Mouse (Mus musculus) forebrain, postnatal 0 days (tissue): Measurements from ENCODE around the gene Uxs1. TPM values are rescaled to one million over a fixed set of nuclear protein-coding genes. Genes with fewer than 3 reads are reported as not detected.

Source experiments
- ATAC-seq: fragments of 200-750 bp; cut with Nextera tagmentation; 2 replicates; pipeline ENCODE4 v1.8.0; 2017; ENCODE audit warnings: mild to moderate bottlenecking, moderate library complexity
- DNase-seq: peaks from one replicate; pipeline ENCODE4 v3.0.0-alpha.2; 2015
- H3K27ac ChIP-seq: fragments of 300-500 bp; sonication (generic); 2 replicates; pipeline ENCODE4 v1.5.1; 2014; ENCODE audit warnings: low read depth, mild to moderate bottlenecking, antibody characterized with exemption, low read length, moderate library complexity, mixed read lengths
- H3K27me3 ChIP-seq: fragments of 300-500 bp; sonication (generic); 2 replicates; pipeline ENCODE4 v1.6.1; 2014; ENCODE audit warnings: mild to moderate bottlenecking, low read length, mixed read lengths; ENCODE audit not compliant: insufficient read depth
- H3K36me3 ChIP-seq: fragments of 300-500 bp; sonication (generic); 2 replicates; pipeline ENCODE4 v1.6.1; 2014; ENCODE audit warnings: mild to moderate bottlenecking, moderate library complexity; ENCODE audit not compliant: insufficient read depth
- H3K4me1 ChIP-seq: fragments of 300-500 bp; sonication (generic); 2 replicates; pipeline ENCODE4 v1.6.1; 2014; ENCODE audit warnings: antibody characterized with exemption; ENCODE audit not compliant: insufficient read depth
- H3K4me2 ChIP-seq: fragments of 300-500 bp; sonication (generic); 2 replicates; pipeline ENCODE4 v1.6.1; 2014; ENCODE audit warnings: low read depth, mild to moderate bottlenecking, moderate library complexity
- H3K4me3 ChIP-seq: fragments of 300-500 bp; sonication (generic); 2 replicates; pipeline ENCODE4 v1.5.1; 2014; ENCODE audit warnings: low read depth, low read length, mixed read lengths
- H3K9ac ChIP-seq: fragments of 300-500 bp; sonication (generic); 2 replicates; pipeline ENCODE4 v1.6.1; 2014; ENCODE audit warnings: mild to moderate bottlenecking
- H3K9me3 ChIP-seq: fragments of 300-500 bp; sonication (generic); 2 replicates; pipeline ENCODE4 v1.6.1; 2016; ENCODE audit warnings: low read length
- CTCF ChIP-seq: sonication (generic); IDR thresholded peaks from 2 replicates; pipeline ENCODE4 v1.5.1; 2016; ENCODE audit warnings: antibody characterized with exemption, control low read depth, low read depth
- WGBS: fragments of 180-500 bp; shearing (Covaris S2); extraction: QIAGEN DNeasy Blood & Tissue Kit; methylation state at CpG from one replicate; pipeline ENCODE4 v1.1.7; 2014; 5-methylcytosine and 5-hydroxymethylcytosine counted together
- polyA plus RNA-seq: library from polyadenylated mRNA; unstranded; fragments of >200 nt; fragmentation: Nextera tagmentation; extraction: Ambion mirVana; gene quantifications from 2 replicates; pipeline ENCODE4 v1.2.1, GENCODE M21; 2015
- total RNA-seq: library from RNA; depleted of rRNA; stranded (reverse); fragments of >200 nt; gene quantifications from 2 replicates; pipeline ENCODE4 v1.2.3, GENCODE M21; 2014; rRNA removed

The Uxs1 gene
- total RNA-seq (11.6 and 18.0 TPM in 2 replicates), polyA plus RNA-seq (17.2 and 19.7 TPM in 2 replicates)

GRCm38 (mm10) chr1:43827763-43828194 is at the start of gene Uxs1:
Gene Uxs1, minus strand, starts transcription at chr1:43827800.
- WGBS = 2% methylated on average over 41 of the region's 41 CpGs
- peak within 1 kb of the TSS; percentile 77 for H3K27ac ChIP-seq
- peak within 1 kb of the TSS; percentile 75 for H3K9ac ChIP-seq
- ATAC-seq = peak; percentile 98
- peak within 1 kb of the TSS; percentile 80 for H3K4me2 ChIP-seq
- peak; percentile 99 for DNase-seq
- H3K27me3 ChIP-seq = no peaks in the 10 kb centered on the region
- H3K9me3 ChIP-seq = no peaks in the 10 kb centered on the region
- TF ChIP-seq CTCF = no peak
- H3K4me3 ChIP-seq = peak within 1 kb of the TSS; percentile 70
- H3K36me3 ChIP-seq = no peaks in the 10 kb centered on the region
- H3K4me1 ChIP-seq = peaks cover 10% of the 10 kb centered on the region

- DNase-seq (peak; percentile 54), ATAC-seq (peak; percentile 93)
- Histone ChIP-seq H3K4me2 (no peak overlapping the region), H3K9me3 (no peaks in the 10 kb centered on the region), H3K36me3 (no peaks in the 10 kb centered on the region), H3K27me3 (no peaks in the 10 kb centered on the region), H3K27ac (no peak overlapping the region), H3K4me3 (no peak overlapping the region), H3K9ac (no peak overlapping the region), H3K4me1 (no peaks in the 10 kb centered on the region)
- 62% methylated on average over 6 of the region's 6 CpGs for WGBS
- TF ChIP-seq CTCF = no peak
Measured at GRCm38 (mm10) chr1:43877233-43877632, 49.6 kb upstream of the Uxs1 start.

DNA sequence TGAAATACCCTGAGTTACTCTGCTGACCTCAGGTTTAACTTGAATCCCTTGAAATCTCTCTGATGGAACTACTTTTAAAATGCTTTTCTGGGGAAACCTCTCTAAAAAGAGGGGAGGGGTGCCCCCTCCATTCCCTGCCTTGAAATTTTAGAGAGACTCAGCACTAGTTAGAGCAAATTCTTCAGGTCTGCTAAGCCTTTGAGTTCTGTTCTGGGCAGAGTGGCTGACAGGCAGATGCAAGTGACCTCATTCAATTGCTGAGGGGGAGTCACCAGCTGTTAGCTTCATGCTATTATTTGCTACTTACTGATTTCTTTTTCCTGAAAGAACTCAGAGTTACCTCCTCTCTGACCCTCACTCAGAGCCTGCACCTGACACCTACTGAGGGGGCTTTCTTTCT is 43.5 kb upstream of the Uxs1 start:
- no peaks in the 10 kb centered on the region for H3K27me3 ChIP-seq
- no peaks in the 10 kb centered on the region for H3K4me1 ChIP-seq
- no peak for TF ChIP-seq CTCF
- H3K36me3 ChIP-seq = no peaks in the 10 kb centered on the region
- H3K27ac ChIP-seq = no peak overlapping the region
- H3K9ac ChIP-seq = no peak overlapping the region
- no peaks in the 10 kb centered on the region for H3K9me3 ChIP-seq
- no peak overlapping the region for H3K4me3 ChIP-seq
- DNase-seq (no peak), ATAC-seq (no peak)
- no peak overlapping the region for H3K4me2 ChIP-seq

DNA sequence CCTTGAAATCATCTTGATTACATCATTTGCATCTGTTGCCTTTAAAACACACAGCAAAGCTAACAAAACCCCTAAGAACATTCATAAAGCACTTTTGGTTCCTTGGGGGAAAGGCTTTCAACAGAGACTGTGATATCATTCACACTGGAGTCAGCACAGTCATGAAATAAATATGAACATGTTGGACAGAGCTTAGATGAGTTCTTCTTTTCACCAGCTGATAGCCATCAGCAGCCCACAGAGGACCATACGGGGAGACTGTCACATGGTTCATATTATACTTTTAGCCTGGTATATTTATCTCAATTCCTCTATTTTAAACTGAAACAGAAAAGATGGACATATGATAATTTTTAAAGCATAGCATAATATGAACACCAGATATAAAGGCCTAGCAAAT is 40.9 kb upstream of the Uxs1 start:
- H3K27me3 ChIP-seq = no peaks in the 10 kb centered on the region
- DNase-seq = no peak
- H3K4me3 ChIP-seq = no peak overlapping the region
- TF ChIP-seq CTCF = no peak
- no peak overlapping the region for H3K27ac ChIP-seq
- no peak for ATAC-seq
- no peak overlapping the region for H3K4me2 ChIP-seq
- H3K9me3 ChIP-seq = no peaks in the 10 kb centered on the region
- no peaks in the 10 kb centered on the region for H3K36me3 ChIP-seq
- WGBS = 79% methylated on average over 1 of the region's 1 CpGs
- no peak overlapping the region for H3K9ac ChIP-seq
- no peaks in the 10 kb centered on the region for H3K4me1 ChIP-seq

- H3K4me1 ChIP-seq = no peaks in the 10 kb centered on the region
- no peaks in the 10 kb centered on the region for H3K9me3 ChIP-seq
- no peaks in the 10 kb centered on the region for H3K36me3 ChIP-seq
- no peak overlapping the region for H3K4me3 ChIP-seq
- no peak overlapping the region for H3K27ac ChIP-seq
- ATAC-seq = no peak
- TF ChIP-seq CTCF = no peak
- DNase-seq = no peak
- H3K9ac ChIP-seq = no peak overlapping the region
- no peak overlapping the region for H3K4me2 ChIP-seq
- no peaks in the 10 kb centered on the region for H3K27me3 ChIP-seq
Measured at GRCm38 (mm10) chr1:43864758-43865157, 37.2 kb upstream of the Uxs1 start.

DNA sequence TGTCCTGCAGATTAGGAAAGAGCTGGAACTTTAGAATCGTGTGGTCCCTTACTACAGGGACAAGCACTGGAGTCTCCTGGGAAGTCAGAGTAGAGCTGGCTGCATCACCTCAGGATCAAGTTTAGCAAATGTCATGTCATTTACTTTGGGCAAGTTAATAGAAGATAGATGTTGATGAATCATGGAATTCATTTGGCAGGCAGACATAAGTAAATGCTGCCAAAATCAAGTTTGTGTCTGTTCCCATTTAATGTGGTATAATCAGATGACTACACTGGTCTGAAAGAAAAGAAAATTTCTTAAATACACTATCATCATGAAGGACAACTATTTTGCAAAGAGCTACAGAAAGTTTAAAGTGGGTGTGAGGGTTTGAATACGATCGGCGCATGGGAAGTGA is 35.0 kb upstream of the Uxs1 start:
- no peak for ATAC-seq
- peak; percentile 8 for DNase-seq
- H3K4me2 ChIP-seq = no peak overlapping the region
- no peak overlapping the region for H3K9ac ChIP-seq
- no peaks in the 10 kb centered on the region for H3K9me3 ChIP-seq
- H3K4me1 ChIP-seq = no peaks in the 10 kb centered on the region
- 96% methylated on average over 4 of the region's 4 CpGs for WGBS
- no peak overlapping the region for H3K27ac ChIP-seq
- no peaks in the 10 kb centered on the region for H3K36me3 ChIP-seq
- H3K27me3 ChIP-seq = no peaks in the 10 kb centered on the region
- H3K4me3 ChIP-seq = no peak overlapping the region
- no peak for TF ChIP-seq CTCF

DNA sequence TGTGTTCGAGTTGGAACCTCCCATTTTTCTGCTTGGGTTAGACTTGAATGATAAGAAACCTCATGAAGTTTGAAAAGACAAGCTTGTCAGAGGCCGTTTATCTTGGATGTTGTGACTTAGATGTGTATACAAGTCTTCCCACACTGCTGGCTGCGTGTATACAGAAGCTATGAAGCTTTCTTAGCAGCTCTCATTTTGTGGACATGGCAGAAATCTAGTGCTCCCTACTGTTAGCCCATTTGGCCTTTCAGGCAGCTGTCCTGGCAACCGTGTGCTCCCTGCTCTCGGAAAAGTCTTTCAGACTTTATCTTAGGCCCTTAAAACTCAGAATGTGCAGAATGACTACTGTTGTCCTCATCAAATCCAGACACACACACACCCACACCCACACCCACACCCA is 31.4 kb upstream of the Uxs1 start:
- H3K27ac ChIP-seq = no peak overlapping the region
- H3K4me2 ChIP-seq = no peak overlapping the region
- H3K9ac ChIP-seq = no peak overlapping the region
- DNase-seq (no peak), ATAC-seq (no peak)
- no peaks in the 10 kb centered on the region for H3K27me3 ChIP-seq
- H3K4me3 ChIP-seq = no peak overlapping the region
- TF ChIP-seq CTCF = no peak
- H3K9me3 ChIP-seq = no peaks in the 10 kb centered on the region
- no peaks in the 10 kb centered on the region for H3K4me1 ChIP-seq
- 78% methylated on average over 5 of the region's 5 CpGs for WGBS
- H3K36me3 ChIP-seq = no peaks in the 10 kb centered on the region

DNA sequence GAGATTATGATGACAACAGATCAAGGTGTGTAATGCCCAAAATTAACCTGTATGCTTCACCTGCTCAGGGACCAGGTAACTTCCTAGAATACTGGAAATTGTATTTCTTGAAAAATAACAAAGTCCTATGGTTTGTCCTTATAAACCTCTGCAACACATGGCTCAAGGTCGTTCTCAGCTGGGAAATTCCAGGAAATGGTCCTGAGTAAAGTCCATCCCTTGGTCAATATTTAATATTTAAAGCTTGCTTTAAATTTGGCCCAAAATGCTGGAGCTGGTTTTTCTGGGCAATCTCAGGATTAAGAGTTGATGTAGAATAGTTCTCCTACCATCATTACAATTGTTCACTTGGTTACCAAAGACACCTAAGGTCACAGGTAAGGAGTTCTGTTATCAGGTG is 30.1 kb upstream of the Uxs1 start:
- Histone ChIP-seq H3K27me3 (no peaks in the 10 kb centered on the region), H3K9me3 (no peaks in the 10 kb centered on the region), H3K4me2 (no peak overlapping the region), H3K4me3 (no peak overlapping the region), H3K4me1 (no peaks in the 10 kb centered on the region), H3K27ac (no peak overlapping the region), H3K36me3 (no peaks in the 10 kb centered on the region), H3K9ac (no peak overlapping the region)
- DNase-seq (no peak), ATAC-seq (no peak)
- WGBS = 83% methylated on average over 1 of the region's 1 CpGs
- no peak for TF ChIP-seq CTCF
